Mouse (Mus musculus): Measurements from ENCODE around the gene Zfp384.

DNA sequence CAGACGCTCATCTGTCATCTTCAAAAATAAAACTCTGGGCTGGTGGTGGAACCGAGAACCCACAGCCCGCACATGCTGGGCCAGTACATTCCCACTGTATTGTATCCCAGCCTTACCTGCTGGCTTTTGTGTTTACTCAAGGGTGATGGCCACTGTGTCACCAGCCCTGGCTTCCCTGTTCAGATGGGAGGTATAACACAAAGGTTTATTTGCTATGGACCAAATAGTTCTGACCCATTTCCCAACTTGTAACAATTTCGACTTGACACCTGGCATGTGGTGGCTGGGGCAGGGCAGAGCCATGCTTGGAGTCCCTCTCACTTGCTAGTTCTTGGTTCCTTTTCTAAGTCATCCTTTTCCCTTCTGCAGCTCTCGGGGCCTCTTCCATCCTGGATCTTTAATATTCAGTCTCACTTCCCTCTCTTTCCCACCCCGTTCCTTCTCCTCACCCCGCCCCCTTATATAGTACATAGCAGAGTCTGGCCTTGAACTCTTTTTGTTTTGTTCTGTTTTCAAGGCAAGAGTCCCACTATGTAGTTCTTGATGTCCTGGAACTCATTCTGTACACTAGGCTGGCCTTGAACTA lies 73.9 kb downstream of the Zfp384 start:
- TF ChIP-seq POLR2A (IDR thresholded peaks at IDR 0.05; ENCODE audit: control insufficient read depth, low read depth, low read length) (no peak), CTCF (IDR thresholded peaks at IDR 0.05; ENCODE audit: control insufficient read depth, insufficient read depth, insufficient replicate concordance, low read depth, low read length) (no peak)
